Mouse (Mus musculus): ENCODE measurements at regions not wholly inside any gene's neighbourhood (a gene's known extent, or its start where the extent isn't known, plus 50 kb on each side); places are given as distances from the start of the nearest gene placed in this dataset.

DNA sequence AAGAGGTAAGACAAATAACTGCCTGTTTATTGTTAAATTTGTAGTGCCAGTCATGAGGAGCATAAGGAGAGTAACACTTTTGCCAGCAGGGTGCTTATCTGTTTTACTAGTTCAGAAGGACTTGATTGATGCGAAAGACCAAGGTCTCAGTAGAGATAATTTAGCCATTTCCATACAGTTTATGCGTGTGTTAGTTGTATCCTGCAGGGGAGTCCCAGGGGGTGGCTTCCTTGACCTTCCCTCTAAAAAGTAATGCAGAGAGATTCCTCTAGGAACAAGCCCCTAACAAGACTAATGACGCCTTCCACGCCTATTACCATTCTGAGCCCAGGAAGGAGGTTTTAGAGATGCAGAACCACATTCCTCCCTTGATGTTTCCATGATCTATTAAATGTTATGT is 192.6 kb upstream of the Gm49339 start:
- DNase-seq (ENCODE audit: low spot score in 2 of 2), result no peak

- DNase-seq (ENCODE audit: low spot score in 2 of 2), result no peak
Observed at GRCm38 (mm10) chr10:51291412-51292207, 188.8 kb upstream of the Gm49339 start.

GRCm38 (mm10) chr10:51312814-51313213 is 167.6 kb upstream of the Gm49339 start:
- DNase-seq (ENCODE audit: low spot score in 2 of 2), result no peak

DNA sequence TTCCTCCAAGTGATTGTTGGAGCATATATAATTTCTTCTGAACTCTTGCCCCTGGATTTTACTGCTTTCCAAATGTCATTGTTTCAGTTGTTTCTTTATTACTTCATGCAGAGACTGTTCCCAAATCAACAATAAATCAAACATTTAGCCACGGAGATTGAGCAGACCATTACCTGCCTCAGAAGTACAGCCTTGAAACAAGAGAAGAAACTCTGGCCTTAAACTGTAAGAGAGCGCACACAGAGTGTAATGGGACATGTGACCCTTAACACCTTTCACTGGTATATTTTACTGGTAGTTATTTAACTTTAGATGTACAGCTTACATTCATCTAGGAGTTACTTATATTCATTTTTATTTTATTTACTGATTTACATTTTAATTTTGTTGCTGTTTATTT is 160.2 kb upstream of the Gm49339 start:
- DNase-seq (ENCODE audit: low spot score in 2 of 2), result no peak

GRCm38 (mm10) chr10:51328772-51329171 is 151.6 kb upstream of the Gm49339 start:
- DNase-seq (ENCODE audit: low spot score in 2 of 2), result no peak

DNA sequence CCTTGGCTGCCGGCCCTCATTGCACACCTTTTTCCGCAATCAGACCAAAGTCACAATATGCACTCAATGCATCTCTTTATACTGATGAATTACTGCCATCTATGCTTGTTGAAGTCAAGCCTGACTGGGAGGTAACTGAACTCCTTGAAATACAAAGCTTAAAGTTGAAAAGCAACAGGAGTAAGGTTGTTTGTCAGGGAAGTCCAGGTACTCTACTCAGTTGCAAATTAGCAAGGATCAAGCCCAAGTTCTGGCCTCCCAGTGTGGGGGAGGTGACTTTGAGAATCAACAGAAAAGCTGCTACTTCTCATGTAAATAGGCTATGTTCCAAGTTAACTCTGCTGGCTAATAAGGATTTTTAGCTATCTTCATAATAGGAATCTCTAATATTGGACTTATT is 151.0 kb upstream of the Gm49339 start:
- no peak for DNase-seq (ENCODE audit: low spot score in 2 of 2)
